Mouse (Mus musculus) adrenal gland, adult 18-20 months (tissue): ENCODE results near the gene Krt77. TPM values are rescaled to one million over a fixed set of nuclear protein-coding genes. Genes with fewer than 3 reads are reported as not detected.

ENCODE experiments used
- DNase-seq, 2 experiments: peaks; one replicate each; pipeline ENCODE4 v3.0.0; 2021 to 2022; ENCODE audit warnings: low spot score in 2 of 2
- long read RNA-seq, 2 experiments: library from polyadenylated mRNA; stranded (forward); transcript quantifications; one replicate each; pipeline ENCODE4 v2.0.0; 2021
- total RNA-seq, 2 experiments: library from RNA; stranded (reverse); gene quantifications; 1 replicate in 1 of 2; 2 replicates in 1 of 2; pipeline ENCODE4 v1.2.3; 2021

Krt77 gene
- not detected for total RNA-seq
- long read RNA-seq, experiment 1, result 0 reads
- long read RNA-seq, experiment 2, result 0 reads

DNA sequence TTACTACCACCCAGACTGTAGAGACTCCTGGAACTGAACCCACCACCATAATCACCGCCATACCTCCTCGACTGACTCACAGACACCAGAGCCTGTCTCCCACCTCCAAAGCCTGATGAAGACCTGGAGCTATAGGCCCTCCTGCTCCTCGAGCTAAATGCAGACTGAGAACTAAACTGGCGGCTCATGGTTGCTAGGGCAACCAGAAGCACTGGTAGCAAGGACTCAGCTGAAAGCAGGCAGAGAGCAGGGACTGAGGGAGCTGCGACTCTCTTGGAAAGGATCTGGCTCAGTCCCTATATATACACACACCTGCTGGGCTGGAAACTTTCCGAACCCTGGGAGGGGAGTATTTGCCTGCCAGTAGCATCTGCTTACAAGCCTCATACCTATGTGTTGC lies at the start of gene Krt77:
Gene Krt77, minus strand, starts transcription at position 275 of the 400 bp plus-strand sequence.
- no peak for DNase-seq

GRCm38 (mm10) chr15:101916072-101916471 lies 46.6 kb upstream of the Krt77 start:
- DNase-seq, result no peak

- DNase-seq, result no peak
These were observed 35.3 kb upstream of the Krt77 start for GRCm38 (mm10) chr15:101904849-101905248.

DNA sequence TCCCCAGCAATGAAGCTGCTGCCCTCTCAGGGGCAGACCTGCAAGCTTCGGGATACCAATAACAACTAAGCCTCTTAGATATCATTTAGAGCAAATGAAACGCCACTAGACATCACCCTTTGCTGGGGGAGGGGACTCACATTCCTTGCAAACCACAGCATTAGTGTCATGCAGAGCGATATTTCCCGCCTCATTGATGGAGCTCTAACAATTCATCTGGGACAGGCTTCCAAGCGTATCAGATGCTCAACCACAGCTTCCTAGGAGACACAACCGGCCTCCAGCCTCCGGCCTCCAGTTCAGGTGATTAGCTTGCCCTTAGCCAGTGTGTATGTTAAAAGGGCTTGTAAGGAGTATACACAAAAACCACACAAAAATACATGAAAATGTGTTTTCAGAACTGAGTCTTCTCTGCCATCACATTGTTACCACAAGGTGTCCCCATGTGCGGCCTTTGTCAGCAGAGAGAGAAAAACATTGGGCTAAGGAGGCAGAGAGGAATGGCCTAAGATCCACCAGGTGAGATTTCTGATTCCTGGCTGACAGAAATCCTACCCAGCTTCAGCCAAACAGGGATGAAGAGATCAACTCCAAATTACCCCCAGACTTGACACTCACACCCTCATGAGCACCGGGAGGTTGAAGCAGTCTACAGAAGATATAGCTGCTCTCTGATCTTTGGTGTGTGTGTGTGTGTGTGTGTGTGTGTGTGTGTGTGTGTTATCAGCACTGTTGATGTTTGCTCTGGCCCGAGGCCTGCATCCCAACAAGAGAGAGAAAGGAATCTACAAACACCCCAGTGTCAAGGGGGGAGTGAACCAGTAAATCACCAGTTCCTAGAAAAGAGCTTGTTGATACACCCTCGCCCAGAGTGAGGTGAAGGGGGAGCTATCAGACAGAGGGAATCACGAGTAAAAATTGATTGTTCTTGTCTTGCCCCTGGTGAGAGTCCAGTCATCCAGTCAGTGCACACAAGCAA lies 33.0 kb upstream of the Krt77 start:
- DNase-seq, result no peak

DNA sequence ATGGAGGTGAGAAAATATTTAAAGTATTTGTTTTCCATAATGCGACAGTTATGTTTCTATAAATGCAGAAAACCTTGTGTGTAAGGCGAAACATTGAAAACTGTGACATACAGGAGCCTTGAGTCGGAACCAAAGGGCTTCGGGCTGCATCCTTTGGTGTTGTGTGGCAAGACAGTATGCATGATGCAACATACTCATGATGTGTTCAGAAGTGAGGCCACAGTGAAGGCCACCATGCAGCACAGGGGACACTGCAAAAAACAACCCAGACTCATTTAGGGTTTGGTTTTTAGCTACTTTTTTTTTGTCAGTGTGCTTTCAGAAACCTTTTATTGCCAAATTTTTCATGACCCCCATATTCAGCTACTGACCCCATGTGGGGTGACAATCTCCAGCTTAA lies 25.7 kb upstream of the Krt77 start:
- DNase-seq, result no peak

DNA sequence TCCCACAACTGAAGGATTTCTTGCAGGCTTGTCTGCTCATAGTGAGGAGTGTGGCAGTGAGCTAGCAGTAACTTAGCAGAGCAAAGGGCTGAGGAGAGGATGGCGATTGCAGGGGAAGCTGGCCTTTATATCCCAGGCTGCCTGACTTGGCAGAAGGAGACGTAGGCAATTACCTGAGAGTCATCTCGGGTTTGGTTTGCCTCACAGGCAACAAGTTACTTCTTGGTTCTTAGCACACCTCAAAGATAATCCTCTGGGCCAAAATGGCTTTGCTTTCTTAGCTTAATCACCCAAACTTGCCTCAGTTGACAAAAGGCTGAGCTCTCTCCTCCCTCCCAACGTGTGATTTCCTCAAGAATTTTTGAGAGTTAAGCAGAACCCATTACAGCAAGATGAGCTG lies 23.3 kb upstream of the Krt77 start, which contains the start of gene Krt76:
Gene Krt76, minus strand, starts transcription at position 101 of the 400 bp plus-strand sequence.
- no peak for DNase-seq

GRCm38 (mm10) chr15:101879776-101880175 lies 10.3 kb upstream of the Krt77 start:
- no peak for DNase-seq

DNA sequence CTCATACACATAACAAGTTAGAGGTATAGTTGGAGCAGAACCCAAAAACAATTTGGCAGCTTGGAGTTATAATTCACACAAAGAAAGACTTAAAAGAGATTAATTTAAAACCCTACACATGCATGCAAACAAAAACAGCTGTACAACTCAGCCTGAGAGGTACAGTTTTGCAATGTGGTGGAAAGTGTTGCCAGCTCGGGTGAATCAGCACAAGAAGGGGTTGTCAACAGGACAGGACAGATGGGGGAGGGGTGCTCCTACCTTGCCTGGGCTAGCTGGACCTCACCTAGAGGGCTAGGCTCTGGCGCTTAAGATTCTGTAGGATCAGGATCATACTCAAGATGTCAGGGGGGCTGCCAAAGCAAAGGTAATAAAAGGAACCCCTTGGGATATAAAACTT lies 8.5 kb upstream of the Krt77 start:
- peak in 1 of 2 experiments; percentile 29 for DNase-seq

DNA sequence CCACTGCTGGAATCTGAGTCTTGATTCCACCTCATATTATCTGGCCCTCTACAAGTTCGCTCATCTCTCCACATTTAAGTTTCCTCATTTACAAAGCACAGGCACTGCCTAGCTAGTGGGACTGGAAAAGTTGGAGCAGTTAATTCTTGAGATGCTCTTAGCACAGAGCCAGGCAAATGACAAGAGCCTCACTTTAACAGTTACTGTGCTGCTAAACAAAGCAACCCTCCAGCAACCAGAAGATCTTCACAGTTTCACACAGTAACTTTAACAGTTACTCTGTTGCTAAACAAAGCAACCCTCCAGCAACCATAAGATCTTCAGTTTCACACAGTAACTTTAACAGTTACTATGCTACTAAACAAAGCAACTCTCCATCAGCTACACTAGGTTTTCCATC lies 4.9 kb upstream of the Krt77 start:
- no peak for DNase-seq

GRCm38 (mm10) chr15:101873231-101873630 lies 3.7 kb upstream of the Krt77 start:
- DNase-seq, result no peak

- DNase-seq, result no peak
These were observed 2.8 kb downstream of the Krt77 start for GRCm38 (mm10) chr15:101866754-101867153.

DNA sequence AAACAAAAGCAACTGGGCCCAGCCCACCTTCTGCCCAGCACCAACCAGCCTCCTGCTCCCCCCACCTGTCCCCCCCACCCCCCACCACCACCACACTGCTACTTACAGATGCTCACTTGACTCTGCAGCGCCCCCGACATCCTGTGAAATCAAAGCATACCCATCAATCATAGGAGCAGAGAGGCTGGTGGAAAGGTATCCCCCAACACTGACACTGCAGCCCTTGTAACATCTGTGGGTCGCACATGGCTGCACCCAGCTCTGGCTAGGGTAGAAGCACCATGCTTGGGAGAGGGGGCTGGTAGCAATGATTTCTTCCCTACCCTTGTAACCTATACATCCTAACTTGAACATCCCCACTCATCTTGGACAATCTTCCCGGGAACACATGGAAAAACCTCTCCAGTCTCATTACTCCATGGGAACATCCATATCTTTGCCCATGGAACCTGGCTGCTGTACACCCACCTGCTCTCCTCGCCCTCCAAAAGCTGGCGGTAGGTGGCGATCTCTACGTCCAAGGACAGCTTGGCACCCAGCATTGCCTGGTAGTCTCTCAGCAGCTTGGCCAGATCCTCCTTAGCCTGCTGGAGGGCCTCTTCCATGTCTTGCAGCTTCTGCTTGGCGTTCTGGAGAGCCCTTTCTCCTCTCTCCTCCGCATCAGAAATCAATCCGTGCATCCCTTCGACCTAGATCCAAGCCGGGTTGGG lies 8.9 kb downstream of the Krt77 start:
- DNase-seq, result no peak

- DNase-seq, result peak; percentile 42
These were observed 9.8 kb downstream of the Krt77 start for GRCm38 (mm10) chr15:101859735-101860170.

DNA sequence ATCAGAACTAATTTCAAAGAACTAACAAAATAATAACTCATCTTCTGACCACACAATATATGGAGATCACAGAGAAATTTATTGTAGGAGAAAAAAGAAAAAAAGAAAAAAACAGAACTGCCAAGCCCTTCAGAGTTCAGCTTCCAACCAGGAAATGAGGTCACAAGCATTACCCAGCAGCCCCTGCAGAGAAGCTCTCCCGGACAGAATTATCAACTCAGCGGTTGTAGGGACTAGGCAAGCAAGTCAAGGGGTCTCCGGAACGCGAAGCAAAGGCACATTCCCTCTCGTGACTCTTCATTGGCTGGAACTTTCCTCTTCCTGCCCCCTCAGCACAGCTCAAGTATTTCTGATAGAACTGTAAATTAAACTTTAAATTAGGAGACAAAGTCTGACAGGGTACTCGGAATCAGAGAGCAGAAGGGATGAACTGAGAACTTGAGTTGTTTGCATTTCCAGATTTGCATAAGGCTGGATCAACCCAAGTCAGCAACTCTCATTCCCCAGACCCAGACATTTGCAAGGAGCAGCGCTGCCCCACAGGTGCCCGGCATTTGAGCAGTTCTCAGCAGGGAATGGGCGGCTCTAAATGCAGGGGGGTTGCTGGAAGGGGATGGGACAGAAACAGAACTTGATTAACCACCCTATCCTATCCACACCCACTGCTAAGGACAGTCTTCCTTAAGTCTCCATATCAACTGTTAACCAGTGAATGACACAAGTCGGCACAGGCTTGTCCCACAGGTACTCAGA lies 10.7 kb downstream of the Krt77 start:
- DNase-seq, result no peak

DNA sequence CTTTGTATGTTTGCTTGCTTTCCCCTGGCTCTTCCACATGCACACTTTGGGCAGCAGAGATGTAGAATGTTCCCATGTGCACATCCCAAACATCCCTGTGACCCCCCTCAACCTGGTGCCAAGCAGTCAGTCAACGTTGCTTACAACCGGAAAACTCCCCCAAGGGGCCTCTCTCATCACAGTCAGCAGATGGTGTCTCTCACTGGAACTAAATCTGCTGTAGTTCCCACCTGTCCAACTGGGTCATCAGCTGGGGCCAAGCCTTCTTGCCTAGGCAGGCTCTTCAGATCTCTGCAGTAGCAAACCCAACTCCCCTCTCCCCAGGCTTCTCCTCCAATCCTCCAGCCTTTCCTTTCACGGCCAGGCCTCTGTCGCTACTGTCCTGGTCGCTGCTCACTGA lies 12.8 kb downstream of the Krt77 start:
- DNase-seq, result no peak

DNA sequence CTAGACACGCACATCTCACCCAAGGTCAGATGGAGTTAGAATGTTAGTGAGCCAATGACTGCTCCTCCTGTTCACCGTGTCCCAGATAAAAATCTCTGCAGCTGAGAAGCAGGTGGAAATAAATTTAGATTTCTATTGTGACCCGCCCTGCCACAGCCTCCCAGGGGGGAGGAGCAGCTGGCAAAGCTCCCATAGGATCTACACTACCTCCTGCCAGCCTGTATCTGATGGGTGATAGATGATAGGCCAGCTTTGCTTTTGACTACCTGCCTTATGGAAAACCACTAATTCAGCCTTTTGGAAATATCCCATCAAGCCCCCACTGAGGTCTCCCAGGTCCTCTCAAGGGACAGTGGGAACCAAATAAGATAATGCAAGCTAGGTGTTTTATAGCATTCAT lies 13.8 kb downstream of the Krt77 start:
- DNase-seq, result no peak

DNA sequence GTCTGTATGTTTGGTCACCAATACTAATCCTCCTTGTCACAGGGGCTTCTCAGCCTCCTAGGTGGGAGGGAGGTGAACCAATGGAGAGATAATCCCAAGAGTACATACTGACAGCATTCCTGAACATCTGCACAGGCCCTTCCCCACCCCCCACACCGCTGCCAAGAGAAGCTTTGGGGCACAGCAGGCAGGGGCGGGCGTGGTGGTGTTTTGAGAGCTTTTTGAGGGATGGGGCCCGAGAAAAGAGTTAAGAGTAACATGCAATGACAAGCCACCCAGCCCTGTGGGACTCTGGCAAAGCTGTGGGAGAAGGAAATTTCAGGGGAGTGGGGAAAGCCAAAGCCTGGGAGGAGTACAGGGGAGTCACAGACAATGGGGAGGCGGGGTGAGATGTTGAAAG lies 15.2 kb downstream of the Krt77 start:
- DNase-seq, result no peak

- DNase-seq, result no peak
These were observed 16.9 kb downstream of the Krt77 start for GRCm38 (mm10) chr15:101852571-101852970.

- no peak for DNase-seq
These were observed 18.8 kb downstream of the Krt77 start, which contains the start of gene Krt1 for GRCm38 (mm10) chr15:101850694-101851093. Krt1 (minus strand) TSS chr15:101850794.

- peak; percentile 44 to 45 for DNase-seq
These were observed 23.5 kb downstream of the Krt77 start for GRCm38 (mm10) chr15:101845971-101846403.

GRCm38 (mm10) chr15:101843192-101843591 lies 26.3 kb downstream of the Krt77 start:
- DNase-seq, result no peak
